Comparison of ENCODE assay signal across 14 mouse cellular contexts in the genomic region with DNA sequence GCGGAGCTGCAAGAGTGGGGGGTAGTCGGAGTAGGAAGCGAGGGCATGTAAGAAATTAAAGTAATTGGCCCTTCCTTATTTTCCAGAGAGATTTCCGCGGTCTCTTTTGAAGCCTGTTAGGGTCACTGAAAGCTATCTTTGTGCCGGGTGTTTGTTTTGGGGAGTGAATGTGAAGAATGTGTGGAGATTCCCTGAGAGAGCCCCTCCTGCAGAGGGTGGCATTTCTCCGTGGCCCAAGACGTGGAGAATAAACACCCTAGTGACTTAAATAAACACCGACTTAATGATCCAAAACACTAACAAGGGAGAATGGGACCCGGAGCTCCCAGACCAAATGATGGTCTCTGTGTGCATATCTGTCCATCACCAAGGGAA. TPM values are rescaled to one million over a fixed set of nuclear protein-coding genes. Genes with fewer than 3 reads are reported as not detected.
A peak's percentile ranks its signal among the peaks of the same experiment; 100 is the strongest.
DNase-seq lines count a peak whose midpoint lies in the region; ATAC-seq lines count a peak whose summit lies in the region.
"Had no signal": no experiment of that assay in that cellular context is flagged by ENCODE, and none has a peak within 500 bp of the region (broad histone marks: within the 10 kb centered on the region; RNA-seq: fewer than 3 reads in every experiment).

No protein-coding gene starts in this region.

- WGBS in heart, embryonic 11.5 days (ENCODE audit: insufficient replicate concordance) = 1% methylated on average over 10 of the region's 10 CpGs
- WGBS in heart, embryonic 12.5 days = 1% methylated on average over 10 of the region's 10 CpGs
- under 1% methylated on average over 10 of the region's 10 CpGs for WGBS in hindbrain, embryonic 13.5 days

- H3K36me3 ChIP-seq in heart, embryonic 11.5 days (ENCODE audit: control insufficient read depth, insufficient read depth, low read length) = no peaks in the 10 kb centered on the region
- H3K36me3 ChIP-seq in heart, embryonic 12.5 days = no peaks in the 10 kb centered on the region
- no peaks in the 10 kb centered on the region for H3K36me3 ChIP-seq in hindbrain, embryonic 13.5 days
- H3K36me3 ChIP-seq: stomach, embryonic 15.5 days had no signal

- H3K9me3 ChIP-seq in heart, embryonic 11.5 days (replicated peaks; ENCODE audit: control insufficient read depth, low read length) = no peaks in the 10 kb centered on the region
- no peaks in the 10 kb centered on the region for H3K9me3 ChIP-seq in heart, embryonic 12.5 days (replicated peaks)
- H3K9me3 ChIP-seq in hindbrain, embryonic 13.5 days = no peaks in the 10 kb centered on the region
- H3K9me3 ChIP-seq: stomach, embryonic 15.5 days had no signal

- H3K4me1 ChIP-seq in heart, embryonic 11.5 days (ENCODE audit: control insufficient read depth, insufficient read depth, low read length) = peaks cover 9% of the 10 kb centered on the region
- peaks cover 28% of the 10 kb centered on the region for H3K4me1 ChIP-seq in heart, embryonic 12.5 days (replicated peaks)
- peaks cover 17% of the 10 kb centered on the region for H3K4me1 ChIP-seq in hindbrain, embryonic 13.5 days (replicated peaks)

- no peak overlapping the region for H3K4me3 ChIP-seq in heart, embryonic 11.5 days (ENCODE audit: low read depth, low read length)
- H3K4me3 ChIP-seq in heart, embryonic 12.5 days = no peak overlapping the region
- 0 out of 2 replicates have a peak overlapping the region, but pooled peaks have one; percentile 4 for H3K4me3 ChIP-seq in hindbrain, embryonic 13.5 days
- H3K4me3 ChIP-seq: stomach, embryonic 15.5 days had no signal

- H3K4me2 ChIP-seq in heart, embryonic 11.5 days = peak overlapping the region; percentile 27; the same call in 1 of the 2 replicates
- no peak overlapping the region for H3K4me2 ChIP-seq in heart, embryonic 12.5 days
- H3K4me2 ChIP-seq in hindbrain, embryonic 13.5 days = 0 out of 2 replicates have a peak overlapping the region, but pooled peaks have one; percentile 8
- H3K4me2 ChIP-seq: stomach, embryonic 15.5 days had no signal

- H3K9ac ChIP-seq in heart, embryonic 11.5 days (ENCODE audit: low read depth, low read length) = no peak overlapping the region
- H3K9ac ChIP-seq in heart, embryonic 12.5 days = no peak overlapping the region
- no peak overlapping the region for H3K9ac ChIP-seq in hindbrain, embryonic 13.5 days
- H3K9ac ChIP-seq: stomach, embryonic 15.5 days had no signal

- H3K27me3 ChIP-seq in heart, embryonic 11.5 days (ENCODE audit: control insufficient read depth, insufficient read depth, low read length) = peaks cover 84% of the 10 kb centered on the region
- peaks cover 58% of the 10 kb centered on the region for H3K27me3 ChIP-seq in heart, embryonic 12.5 days (replicated peaks)
- peaks cover 92% of the 10 kb centered on the region for H3K27me3 ChIP-seq in hindbrain, embryonic 13.5 days

- H3K27ac ChIP-seq in heart, embryonic 11.5 days (ENCODE audit: low read depth, low read length) = no peak overlapping the region
- H3K27ac ChIP-seq in heart, embryonic 12.5 days (ENCODE audit: poor library complexity, severe bottlenecking) = no peak overlapping the region
- no peak overlapping the region for H3K27ac ChIP-seq in hindbrain, embryonic 13.5 days
- H3K27ac ChIP-seq: stomach, embryonic 15.5 days had no signal

- peak; percentile 49 for DNase-seq in retina, embryonic 14.5 days (ENCODE audit: low spot score)
- DNase-seq in retina, postnatal 1 day = no peak
- DNase-seq in liver = no peak
- DNase-seq in cerebellum, postnatal 4 days (ENCODE audit: low spot score in 2 of 2) = no peak
- DNase-seq: adrenal gland, postnatal 36 days; cerebellum, adult 11 months had no signal

- no peak for ATAC-seq in heart, embryonic 11.5 days (replicated peaks; ENCODE audit: insufficient number of reproducible peaks, low FRiP score, low TSS enrichment)
- no peak for ATAC-seq in heart, embryonic 12.5 days (ENCODE audit: insufficient number of reproducible peaks, low FRiP score)
- ATAC-seq in hindbrain, embryonic 13.5 days (ENCODE audit: low FRiP score) = no peak
- ATAC-seq in megakaryocyte-erythroid progenitor cell, adult 5-6 weeks (replicated peaks; ENCODE audit: low FRiP score, low TSS enrichment, poor library complexity, severe bottlenecking) = no peak
- ATAC-seq: CD4-positive, CD25-positive, alpha-beta regulatory T cell, adult 4 months had no signal

RNA-seq across cellular contexts. Expression of a gene that starts 12.4 kb away (rescaled TPM):
- polyA plus RNA-seq in heart, embryonic 11.5 days (2014; fragmentation: Nextera tagmentation; extraction: Ambion mirVana) = 1.3 and 2.3 TPM in 2 replicates
- 0.45 and 0.67 TPM in 2 replicates for polyA plus RNA-seq in heart, embryonic 12.5 days (2016; fragmentation: Nextera tagmentation; extraction: Ambion mirVana)
- polyA plus RNA-seq in hindbrain, embryonic 13.5 days (2015; fragmentation: Nextera tagmentation; extraction: Ambion mirVana) = 2.6 and 5.7 TPM in 2 replicates
- not detected in 2 replicates for total RNA-seq in megakaryocyte-erythroid progenitor cell, adult 5-6 weeks (2014; fragmentation: Nextera tagmentation)
- not detected in 2 replicates for total RNA-seq in megakaryocyte-erythroid progenitor cell, adult 5-6 weeks (2017)
- polyA plus RNA-seq: CD4-positive, CD25-positive, alpha-beta regulatory T cell, adult 4 months; intestine, embryonic 14.5 days; liver, adult 2 months had no signal
